Mouse (Mus musculus): ENCODE data around the gene Fcamr. TPM values are rescaled to one million over a fixed set of nuclear protein-coding genes. Genes with fewer than 3 reads are reported as not detected.

Gene Fcamr
- polyA plus RNA-seq, 1 experiment from 2014 or later, result 0.67 TPM

GRCm38 (mm10) chr1:130802976-130803375 lies 2.3 kb downstream of the Fcamr start:
- Histone ChIP-seq H3K36me3 (no peaks in the 10 kb centered on the region), H3K4me1 (no peaks in the 10 kb centered on the region), H3K27ac (replicated peaks) (no peak overlapping the region), H3K4me2 (replicated peaks) (no peak overlapping the region), H3K4me3 (replicated peaks) (no peak overlapping the region), H3K27me3 (no peaks in the 10 kb centered on the region), H3K9me3 (replicated peaks) (no peaks in the 10 kb centered on the region), H3K9ac (no peak overlapping the region)
- WGBS, result 36% methylated on average over 6 of the region's 6 CpGs
- no peak for ATAC-seq (ENCODE audit: insufficient number of reproducible peaks, low FRiP score, low TSS enrichment, low read depth)

GRCm38 (mm10) chr1:130804279-130804678 lies 3.6 kb downstream of the Fcamr start:
- Histone ChIP-seq H3K36me3 (no peaks in the 10 kb centered on the region), H3K4me3 (replicated peaks) (no peak overlapping the region), H3K9ac (no peak overlapping the region), H3K4me1 (no peaks in the 10 kb centered on the region), H3K27ac (replicated peaks) (no peak overlapping the region), H3K4me2 (replicated peaks) (no peak overlapping the region), H3K27me3 (no peaks in the 10 kb centered on the region), H3K9me3 (replicated peaks) (no peaks in the 10 kb centered on the region)
- peak; percentile 19; the same call in 1 of the 2 replicates for ATAC-seq (ENCODE audit: insufficient number of reproducible peaks, low FRiP score, low TSS enrichment, low read depth)
- 60% methylated on average over 6 of the region's 6 CpGs for WGBS

- H3K27me3 ChIP-seq, result no peaks in the 10 kb centered on the region
- ATAC-seq (ENCODE audit: insufficient number of reproducible peaks, low FRiP score, low TSS enrichment, low read depth), result no peak
- H3K9ac ChIP-seq, result no peak overlapping the region
- no peaks in the 10 kb centered on the region for H3K4me1 ChIP-seq
- no peaks in the 10 kb centered on the region for H3K9me3 ChIP-seq (replicated peaks)
- WGBS, result 90% methylated on average over 3 of the region's 3 CpGs
- H3K27ac ChIP-seq (replicated peaks), result no peak overlapping the region
- H3K36me3 ChIP-seq, result no peaks in the 10 kb centered on the region
- no peak overlapping the region for H3K4me3 ChIP-seq (replicated peaks)
- no peak overlapping the region for H3K4me2 ChIP-seq (replicated peaks)
Observed at GRCm38 (mm10) chr1:130810906-130811305, 10.2 kb downstream of the Fcamr start.

GRCm38 (mm10) chr1:130811316-130811715 lies 10.6 kb downstream of the Fcamr start:
- no peaks in the 10 kb centered on the region for H3K36me3 ChIP-seq
- H3K27ac ChIP-seq (replicated peaks), result no peak overlapping the region
- H3K4me1 ChIP-seq, result no peaks in the 10 kb centered on the region
- H3K27me3 ChIP-seq, result no peaks in the 10 kb centered on the region
- H3K9ac ChIP-seq, result no peak overlapping the region
- ATAC-seq (ENCODE audit: insufficient number of reproducible peaks, low FRiP score, low TSS enrichment, low read depth), result no peak
- H3K4me3 ChIP-seq (replicated peaks), result no peak overlapping the region
- no peaks in the 10 kb centered on the region for H3K9me3 ChIP-seq (replicated peaks)
- WGBS, result 70% methylated on average over 17 of the region's 17 CpGs
- H3K4me2 ChIP-seq (replicated peaks), result no peak overlapping the region

GRCm38 (mm10) chr1:130819737-130820136 lies 19.0 kb downstream of the Fcamr start:
- H3K9ac ChIP-seq, result no peak overlapping the region
- WGBS, result 67% methylated on average over 1 of the region's 1 CpGs
- H3K4me3 ChIP-seq (replicated peaks), result no peak overlapping the region
- no peak overlapping the region for H3K4me2 ChIP-seq (replicated peaks)
- H3K36me3 ChIP-seq, result no peaks in the 10 kb centered on the region
- H3K27me3 ChIP-seq, result no peaks in the 10 kb centered on the region
- no peaks in the 10 kb centered on the region for H3K9me3 ChIP-seq (replicated peaks)
- no peaks in the 10 kb centered on the region for H3K4me1 ChIP-seq
- ATAC-seq (ENCODE audit: insufficient number of reproducible peaks, low FRiP score, low TSS enrichment, low read depth), result no peak
- no peak overlapping the region for H3K27ac ChIP-seq (replicated peaks)

- Histone ChIP-seq H3K4me1 (no peaks in the 10 kb centered on the region), H3K9me3 (replicated peaks) (no peaks in the 10 kb centered on the region), H3K27ac (replicated peaks) (no peak overlapping the region), H3K27me3 (no peaks in the 10 kb centered on the region), H3K4me3 (replicated peaks) (no peak overlapping the region), H3K9ac (no peak overlapping the region), H3K4me2 (replicated peaks) (no peak overlapping the region), H3K36me3 (no peaks in the 10 kb centered on the region)
- 75% methylated on average over 7 of the region's 7 CpGs for WGBS
- peak; percentile 21; the same call in 1 of the 2 replicates for ATAC-seq (ENCODE audit: insufficient number of reproducible peaks, low FRiP score, low TSS enrichment, low read depth)
Observed at GRCm38 (mm10) chr1:130820316-130821148, 19.8 kb downstream of the Fcamr start.

- Histone ChIP-seq H3K27me3 (no peaks in the 10 kb centered on the region), H3K9ac (no peak overlapping the region), H3K36me3 (no peaks in the 10 kb centered on the region), H3K4me1 (no peaks in the 10 kb centered on the region), H3K27ac (replicated peaks) (no peak overlapping the region), H3K4me3 (replicated peaks) (no peak overlapping the region), H3K4me2 (replicated peaks) (no peak overlapping the region), H3K9me3 (replicated peaks) (no peaks in the 10 kb centered on the region)
- no peak for ATAC-seq (ENCODE audit: insufficient number of reproducible peaks, low FRiP score, low TSS enrichment, low read depth)
- WGBS, result 72% methylated on average over 2 of the region's 2 CpGs
Observed at GRCm38 (mm10) chr1:130821149-130821471, 20.4 kb downstream of the Fcamr start.

GRCm38 (mm10) chr1:130821911-130822625 lies 21.4 kb downstream of the Fcamr start:
- ATAC-seq (ENCODE audit: insufficient number of reproducible peaks, low FRiP score, low TSS enrichment, low read depth), result no peak
- Histone ChIP-seq H3K4me2 (replicated peaks) (no peak overlapping the region), H3K9ac (no peak overlapping the region), H3K4me1 (no peaks in the 10 kb centered on the region), H3K9me3 (replicated peaks) (no peaks in the 10 kb centered on the region), H3K27ac (replicated peaks) (no peak overlapping the region), H3K4me3 (replicated peaks) (no peak overlapping the region), H3K36me3 (no peaks in the 10 kb centered on the region), H3K27me3 (no peaks in the 10 kb centered on the region)
- WGBS, result 84% methylated on average over 9 of the region's 9 CpGs

- no peak for ATAC-seq (ENCODE audit: insufficient number of reproducible peaks, low FRiP score, low TSS enrichment, low read depth)
- H3K27ac ChIP-seq (replicated peaks), result no peak within 1 kb of the TSS
- H3K4me1 ChIP-seq, result no peaks in the 10 kb centered on the region
- no peak within 1 kb of the TSS for H3K4me2 ChIP-seq (replicated peaks)
- no peak within 1 kb of the TSS for H3K9ac ChIP-seq
- no peaks in the 10 kb centered on the region for H3K9me3 ChIP-seq (replicated peaks)
- 85% methylated on average over 5 of the region's 5 CpGs for WGBS
- no peaks in the 10 kb centered on the region for H3K36me3 ChIP-seq
- H3K4me3 ChIP-seq (replicated peaks), result no peak within 1 kb of the TSS
- no peaks in the 10 kb centered on the region for H3K27me3 ChIP-seq
Observed at GRCm38 (mm10) chr1:130826448-130826847, 25.7 kb downstream of the Fcamr start, which contains the start of gene Pigr. Pigr (plus strand) TSS chr1:130826684.

GRCm38 (mm10) chr1:130828656-130829055 lies 28.0 kb downstream of the Fcamr start:
- no peak for ATAC-seq (ENCODE audit: insufficient number of reproducible peaks, low FRiP score, low TSS enrichment, low read depth)
- Histone ChIP-seq H3K36me3 (no peaks in the 10 kb centered on the region), H3K27me3 (no peaks in the 10 kb centered on the region), H3K9me3 (replicated peaks) (no peaks in the 10 kb centered on the region), H3K4me3 (replicated peaks) (no peak overlapping the region), H3K4me1 (no peaks in the 10 kb centered on the region), H3K27ac (replicated peaks) (no peak overlapping the region), H3K9ac (no peak overlapping the region), H3K4me2 (replicated peaks) (no peak overlapping the region)
- 75% methylated on average over 4 of the region's 4 CpGs for WGBS

- 74% methylated on average over 8 of the region's 8 CpGs for WGBS
Observed at GRCm38 (mm10) chr1:130829906-130830830, 29.5 kb downstream of the Fcamr start.

More at GRCm38 (mm10) chr1:130829906-130830830, 29.5 kb downstream of the Fcamr start:
- Histone ChIP-seq H3K4me1 (no peaks in the 10 kb centered on the region), H3K27ac (replicated peaks) (no peak overlapping the region), H3K9me3 (replicated peaks) (no peaks in the 10 kb centered on the region), H3K27me3 (no peaks in the 10 kb centered on the region), H3K4me2 (replicated peaks) (no peak overlapping the region), H3K9ac (no peak overlapping the region), H3K4me3 (replicated peaks) (no peak overlapping the region), H3K36me3 (no peaks in the 10 kb centered on the region)
- no peak for ATAC-seq (ENCODE audit: insufficient number of reproducible peaks, low FRiP score, low TSS enrichment, low read depth)

Measured in embryonic facial prominence, embryonic 15.5 days (tissue).